Mouse (Mus musculus) layer of hippocampus, postnatal 36 days (tissue): Measurements from ENCODE around the gene Arhgap42. TPM values are rescaled to one million over a fixed set of nuclear protein-coding genes. Genes with fewer than 3 reads are reported as not detected.
A peak's percentile ranks its signal among the peaks of the same experiment; 100 is the strongest.

Source experiments
- DNase-seq, 2 experiments: peaks; one replicate each; pipeline ENCODE4 v3.0.0; 2022
- total RNA-seq, 2 experiments: library from RNA; stranded (reverse); gene quantifications; 2 replicates each; pipeline ENCODE4 v1.2.3; 2021

The Arhgap42 gene
- total RNA-seq, 2 experiments from 2014 or later = 8.5 to 9.1 TPM

- no peak for DNase-seq
Observed at GRCm38 (mm10) chr9:9142144-9142543, 96.8 kb downstream of the Arhgap42 start.

- no peak for DNase-seq
Observed at GRCm38 (mm10) chr9:9128996-9129694, 109.8 kb downstream of the Arhgap42 start.

GRCm38 (mm10) chr9:9127041-9127755 is 111.7 kb downstream of the Arhgap42 start:
- DNase-seq = no peak

GRCm38 (mm10) chr9:9124156-9124555 is 114.7 kb downstream of the Arhgap42 start:
- DNase-seq = no peak

- no peak for DNase-seq
Observed at GRCm38 (mm10) chr9:9114266-9114665, 124.6 kb downstream of the Arhgap42 start.

- no peak for DNase-seq
Observed at GRCm38 (mm10) chr9:9113847-9114246, 125.1 kb downstream of the Arhgap42 start.

GRCm38 (mm10) chr9:9112921-9113320 is 126.0 kb downstream of the Arhgap42 start:
- DNase-seq = no peak

- no peak for DNase-seq
Observed at GRCm38 (mm10) chr9:9107697-9108096, 131.2 kb downstream of the Arhgap42 start.

GRCm38 (mm10) chr9:9104761-9105160 is 134.1 kb downstream of the Arhgap42 start:
- DNase-seq = no peak

- no peak for DNase-seq
Observed at GRCm38 (mm10) chr9:9102158-9102514, 136.8 kb downstream of the Arhgap42 start.

- no peak for DNase-seq
Observed at GRCm38 (mm10) chr9:9101482-9102157, 137.3 kb downstream of the Arhgap42 start.

- no peak for DNase-seq
Observed at GRCm38 (mm10) chr9:9101055-9101454, 137.8 kb downstream of the Arhgap42 start.

- no peak for DNase-seq
Observed at GRCm38 (mm10) chr9:9097835-9098234, 141.1 kb downstream of the Arhgap42 start.

GRCm38 (mm10) chr9:9096761-9097160 is 142.1 kb downstream of the Arhgap42 start:
- no peak for DNase-seq

GRCm38 (mm10) chr9:9093096-9093495 is 145.8 kb downstream of the Arhgap42 start:
- no peak for DNase-seq

- no peak for DNase-seq
Observed at GRCm38 (mm10) chr9:9083441-9083840, 155.5 kb downstream of the Arhgap42 start.

GRCm38 (mm10) chr9:9052920-9053319 is 186.0 kb downstream of the Arhgap42 start:
- no peak for DNase-seq

GRCm38 (mm10) chr9:9051184-9051583 is 187.7 kb downstream of the Arhgap42 start:
- no peak for DNase-seq

GRCm38 (mm10) chr9:9049202-9049601 is 189.7 kb downstream of the Arhgap42 start:
- DNase-seq = no peak

- peak; percentile 8 to 33 for DNase-seq
Observed at GRCm38 (mm10) chr9:9041009-9041408, 197.9 kb downstream of the Arhgap42 start.

GRCm38 (mm10) chr9:9037017-9037671 is 201.8 kb downstream of the Arhgap42 start:
- no peak for DNase-seq

GRCm38 (mm10) chr9:9027904-9028303 is 211.0 kb downstream of the Arhgap42 start:
- DNase-seq = no peak

- DNase-seq = no peak
Observed at GRCm38 (mm10) chr9:9027445-9027844, 211.5 kb downstream of the Arhgap42 start.
